Mouse (Mus musculus) midbrain, embryonic 12.5 days (tissue): ENCODE measurements around the gene Atg7. TPM values are rescaled to one million over a fixed set of nuclear protein-coding genes. Genes with fewer than 3 reads are reported as not detected.

Source experiments
- ATAC-seq: fragments of 200-750 bp; cut with Nextera tagmentation; 2 replicates; pipeline ENCODE4 v1.8.0; 2017; ENCODE audit warnings: low read depth, moderate TSS enrichment, moderate library complexity; ENCODE audit not compliant: low FRiP score
- H3K27ac ChIP-seq: fragments of 300-500 bp; sonication (generic); replicated peaks from 2 replicates; pipeline ENCODE4 v1.5.1; 2016; ENCODE audit warnings: mild to moderate bottlenecking
- H3K27me3 ChIP-seq: fragments of 300-500 bp; sonication (generic); 2 replicates; pipeline ENCODE4 v1.6.1; 2016; ENCODE audit warnings: mild to moderate bottlenecking
- H3K36me3 ChIP-seq: fragments of 300-500 bp; sonication (generic); 2 replicates; pipeline ENCODE4 v1.6.1; 2016
- H3K4me1 ChIP-seq: fragments of 300-500 bp; sonication (generic); 2 replicates; pipeline ENCODE4 v1.6.1; 2016
- H3K4me2 ChIP-seq: fragments of 300-500 bp; sonication (generic); replicated peaks from 2 replicates; pipeline ENCODE4 v1.6.1; 2016; ENCODE audit warnings: mild to moderate bottlenecking, moderate library complexity
- H3K4me3 ChIP-seq: fragments of 300-500 bp; sonication (generic); 2 replicates; pipeline ENCODE4 v1.5.1; 2016; ENCODE audit warnings: mild to moderate bottlenecking
- H3K9ac ChIP-seq: fragments of 300-500 bp; sonication (generic); replicated peaks from 2 replicates; pipeline ENCODE4 v1.6.1; 2016; ENCODE audit warnings: mild to moderate bottlenecking, moderate library complexity
- H3K9me3 ChIP-seq: fragments of 300-500 bp; sonication (generic); 2 replicates; pipeline ENCODE4 v1.6.1; 2016; ENCODE audit warnings: mild to moderate bottlenecking
- WGBS: fragments of 180-500 bp; shearing (Covaris S2); methylation state at CpG from one replicate; pipeline ENCODE4 v1.1.7; 2016; 5-methylcytosine and 5-hydroxymethylcytosine counted together
- polyA plus RNA-seq: library from polyadenylated mRNA; unstranded; fragments of >200 nt; fragmentation: Nextera tagmentation; extraction: Ambion mirVana; gene quantifications from 2 replicates; pipeline ENCODE4 v1.2.1, GENCODE M21; 2016

Gene Atg7
- polyA plus RNA-seq, 1 experiment from 2014 or later: 19.4 TPM

DNA sequence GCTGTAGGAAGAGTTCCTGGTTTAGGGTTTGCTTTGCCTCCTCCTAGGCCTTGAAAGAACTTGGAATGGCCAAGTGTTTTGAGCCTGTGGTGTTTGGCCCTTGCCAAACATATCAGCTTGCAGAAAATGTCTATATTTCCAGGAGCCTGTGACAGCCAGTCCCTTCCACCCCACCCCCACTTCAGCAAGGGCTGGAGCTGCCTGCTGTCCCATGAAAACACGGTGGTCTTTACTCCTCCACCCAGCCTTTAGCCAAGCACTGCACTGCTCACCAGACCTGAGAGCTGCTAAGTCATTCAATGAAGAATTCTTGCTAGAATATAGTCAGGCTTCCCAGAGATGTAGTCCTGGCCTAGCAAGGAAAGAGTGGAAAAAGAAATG is 166.5 kb downstream of the Atg7 start:
- no peaks in the 10 kb centered on the region for H3K27me3 ChIP-seq
- 50% methylated on average over 1 of the region's 1 CpGs for WGBS
- no peak overlapping the region for H3K9ac ChIP-seq
- H3K4me1 ChIP-seq: peaks cover 5% of the 10 kb centered on the region
- no peak overlapping the region for H3K4me2 ChIP-seq
- no peak for ATAC-seq
- no peaks in the 10 kb centered on the region for H3K9me3 ChIP-seq
- H3K36me3 ChIP-seq: no peaks in the 10 kb centered on the region
- no peak overlapping the region for H3K4me3 ChIP-seq
- no peak overlapping the region for H3K27ac ChIP-seq

DNA sequence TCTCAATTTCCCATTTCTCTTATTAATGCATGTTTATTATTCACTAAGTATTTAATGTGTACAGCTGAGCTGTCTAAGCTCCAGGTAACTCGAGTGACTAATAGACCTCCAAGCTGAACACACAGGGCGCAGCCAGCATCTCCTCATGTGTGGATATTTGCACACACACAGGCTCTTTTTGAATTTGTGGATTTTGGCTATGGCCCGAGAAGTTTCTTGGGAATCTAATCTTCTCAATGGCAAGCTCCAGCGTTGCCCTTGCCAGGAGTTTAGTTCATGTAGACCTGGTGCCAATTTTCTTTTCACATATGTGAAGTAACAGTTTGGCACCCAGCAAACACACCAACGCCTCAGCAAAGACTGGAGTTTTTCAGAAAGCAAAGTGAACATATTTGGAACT is 169.4 kb downstream of the Atg7 start:
- no peak overlapping the region for H3K4me3 ChIP-seq
- H3K36me3 ChIP-seq: no peaks in the 10 kb centered on the region
- H3K4me2 ChIP-seq: no peak overlapping the region
- ATAC-seq: no peak
- no peak overlapping the region for H3K9ac ChIP-seq
- no peaks in the 10 kb centered on the region for H3K27me3 ChIP-seq
- no peak overlapping the region for H3K27ac ChIP-seq
- 89% methylated on average over 5 of the region's 5 CpGs for WGBS
- no peaks in the 10 kb centered on the region for H3K9me3 ChIP-seq
- H3K4me1 ChIP-seq: peaks cover 4% of the 10 kb centered on the region; the same call in 1 of the 2 replicates

DNA sequence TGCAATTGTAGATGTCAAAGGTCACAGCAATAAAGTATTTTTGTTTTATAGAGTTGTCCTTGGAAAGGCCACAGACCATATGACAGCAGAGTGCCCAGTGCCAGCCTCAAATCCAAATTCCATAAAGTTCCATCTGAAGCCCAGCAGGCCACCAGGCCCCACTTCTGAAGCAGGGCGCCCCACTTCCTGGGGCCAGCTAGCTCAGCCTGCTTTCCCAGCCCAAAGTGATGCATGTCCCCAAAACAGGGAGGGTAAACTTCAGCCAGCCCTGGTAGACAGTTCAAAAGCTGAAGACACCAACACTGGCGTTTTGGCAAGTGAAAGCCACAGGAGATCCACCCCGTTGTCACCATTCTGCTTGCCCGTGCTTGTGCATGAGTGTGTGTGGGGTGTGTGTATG is 169.9 kb downstream of the Atg7 start:
- Histone ChIP-seq H3K27ac (no peak overlapping the region), H3K36me3 (no peaks in the 10 kb centered on the region), H3K4me1 (no peaks in the 10 kb centered on the region), H3K9me3 (no peaks in the 10 kb centered on the region), H3K27me3 (no peaks in the 10 kb centered on the region), H3K9ac (no peak overlapping the region), H3K4me2 (no peak overlapping the region), H3K4me3 (no peak overlapping the region)
- no peak for ATAC-seq
- WGBS: 86% methylated on average over 4 of the region's 4 CpGs

DNA sequence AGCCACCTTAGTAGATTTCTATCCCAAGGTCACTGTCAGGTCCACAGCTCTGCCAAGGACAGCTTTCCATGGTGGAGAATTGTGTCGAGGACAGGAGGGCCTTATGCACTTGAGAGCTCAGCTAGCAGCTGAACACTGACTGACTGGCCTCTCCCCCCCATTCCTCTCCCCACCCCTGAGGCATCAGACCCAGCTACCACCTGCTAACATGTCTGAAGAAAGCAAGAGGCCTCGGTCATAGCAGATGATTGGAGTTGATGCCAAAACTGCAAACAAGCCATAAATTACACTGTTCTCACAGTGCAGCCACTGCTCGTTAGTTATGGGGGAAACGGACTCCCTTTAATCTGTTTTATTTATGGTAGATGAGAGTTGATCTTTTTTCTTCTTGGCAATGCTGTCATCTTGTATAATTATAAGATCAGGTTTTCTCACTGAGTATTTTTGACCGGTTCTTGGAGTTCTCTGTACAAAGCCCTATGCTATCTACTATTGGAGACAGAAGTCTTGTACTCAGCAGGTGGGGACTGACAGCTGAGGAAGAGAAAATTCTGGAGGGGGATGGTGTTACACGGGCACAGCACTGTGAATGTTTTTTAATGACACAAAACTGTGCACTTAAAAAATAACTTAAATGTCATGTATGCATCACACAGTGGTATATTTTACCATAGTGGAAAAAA is 171.4 kb downstream of the Atg7 start:
- 87% methylated on average over 6 of the region's 6 CpGs for WGBS
- H3K27me3 ChIP-seq: no peaks in the 10 kb centered on the region
- no peak overlapping the region for H3K27ac ChIP-seq
- no peak overlapping the region for H3K4me3 ChIP-seq
- H3K36me3 ChIP-seq: no peaks in the 10 kb centered on the region
- no peaks in the 10 kb centered on the region for H3K9me3 ChIP-seq
- H3K9ac ChIP-seq: no peak overlapping the region
- H3K4me1 ChIP-seq: no peaks in the 10 kb centered on the region
- H3K4me2 ChIP-seq: no peak overlapping the region
- no peak for ATAC-seq

DNA sequence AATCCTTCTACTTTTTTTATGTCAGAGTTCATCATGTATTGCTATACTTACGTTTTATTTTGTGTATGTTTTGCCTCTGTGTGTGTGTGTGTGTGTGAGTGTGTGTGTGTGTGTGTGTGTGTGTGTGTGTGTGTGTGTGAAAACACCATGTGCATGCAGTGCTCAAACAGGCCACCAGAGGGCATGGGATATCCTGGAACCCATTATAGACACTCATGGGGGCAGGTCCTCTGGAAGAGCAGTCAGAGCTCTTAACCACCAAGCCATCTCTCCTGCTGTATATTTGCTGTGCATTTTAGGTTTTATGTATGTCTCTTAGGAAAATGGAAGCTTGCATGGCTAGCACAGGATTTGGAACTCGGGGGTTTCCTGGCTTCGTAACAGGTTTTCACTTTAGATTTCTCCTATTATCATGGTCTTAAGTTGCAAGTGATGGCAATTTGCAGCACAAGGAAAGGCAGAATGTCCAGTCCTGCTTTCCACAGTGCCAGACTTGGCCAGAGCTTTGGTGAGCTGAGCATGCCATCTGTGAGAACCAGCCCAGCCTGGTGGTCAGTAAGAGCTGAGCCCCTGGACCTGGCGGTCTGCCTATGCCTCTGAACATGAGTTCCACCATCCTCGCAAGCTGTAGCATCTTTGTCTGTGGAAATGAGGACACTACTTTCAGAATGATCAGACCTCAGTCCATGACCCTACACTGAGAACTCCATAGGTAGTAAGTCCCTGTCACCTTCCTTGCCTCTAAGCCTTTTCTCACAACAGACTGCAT is 172.2 kb downstream of the Atg7 start:
- Histone ChIP-seq H3K36me3 (no peaks in the 10 kb centered on the region), H3K27ac (no peak overlapping the region), H3K9ac (no peak overlapping the region), H3K9me3 (no peaks in the 10 kb centered on the region), H3K27me3 (no peaks in the 10 kb centered on the region), H3K4me2 (no peak overlapping the region), H3K4me1 (0 out of 2 replicates have a peak, but pooled peaks cover 5% of the 10 kb centered on the region), H3K4me3 (no peak overlapping the region)
- no peak for ATAC-seq
- WGBS: 96% methylated on average over 5 of the region's 5 CpGs

DNA sequence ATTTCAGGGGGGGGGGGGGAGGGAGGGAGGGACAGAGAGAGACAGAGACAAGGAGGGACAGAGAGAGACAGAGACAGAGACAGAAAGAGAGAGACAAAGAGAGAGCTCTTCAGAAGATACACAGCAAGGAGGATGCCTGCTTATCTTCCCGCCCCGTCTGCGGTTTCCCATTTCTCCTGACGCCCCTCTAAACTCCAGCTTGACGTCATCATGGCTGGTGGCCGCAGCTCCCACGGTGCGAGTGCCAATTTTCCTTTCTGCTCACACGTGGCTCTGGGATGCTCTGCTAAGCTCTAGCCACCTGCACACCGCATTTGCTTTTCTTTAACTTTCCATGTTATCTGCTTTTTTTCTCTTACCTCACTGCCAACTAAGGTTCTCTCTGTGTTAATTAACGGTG is 175.1 kb downstream of the Atg7 start:
- no peak overlapping the region for H3K4me2 ChIP-seq
- no peak overlapping the region for H3K27ac ChIP-seq
- WGBS: 62% methylated on average over 11 of the region's 11 CpGs
- H3K9ac ChIP-seq: no peak overlapping the region
- no peaks in the 10 kb centered on the region for H3K9me3 ChIP-seq
- H3K27me3 ChIP-seq: no peaks in the 10 kb centered on the region
- H3K36me3 ChIP-seq: no peaks in the 10 kb centered on the region
- no peak for ATAC-seq
- H3K4me3 ChIP-seq: no peak overlapping the region
- 0 out of 2 replicates have a peak, but pooled peaks cover 7% of the 10 kb centered on the region for H3K4me1 ChIP-seq

DNA sequence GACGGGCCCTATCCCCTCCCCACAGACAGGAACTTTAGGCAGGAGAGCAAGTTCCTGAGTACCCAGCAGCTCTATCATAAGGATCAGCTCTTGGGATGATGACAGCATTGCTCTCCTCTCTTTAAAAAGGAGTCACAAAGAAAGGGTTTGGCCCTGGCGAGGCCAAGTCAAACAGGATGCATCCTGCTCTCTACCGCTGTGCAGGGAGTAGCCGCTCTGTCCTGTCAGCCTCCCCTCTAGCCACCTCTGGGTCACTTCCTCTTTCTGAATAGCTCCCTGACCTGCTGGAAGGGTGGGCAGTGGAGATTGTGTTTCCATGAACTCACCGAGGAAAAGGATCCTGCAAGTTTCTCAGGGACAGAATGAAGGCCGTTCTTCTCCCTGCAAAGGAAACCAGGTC is 175.6 kb downstream of the Atg7 start:
- no peaks in the 10 kb centered on the region for H3K36me3 ChIP-seq
- no peak overlapping the region for H3K4me3 ChIP-seq
- H3K27me3 ChIP-seq: no peaks in the 10 kb centered on the region
- H3K9ac ChIP-seq: no peak overlapping the region
- WGBS: 65% methylated on average over 6 of the region's 6 CpGs
- ATAC-seq: no peak
- H3K4me1 ChIP-seq: 0 out of 2 replicates have a peak, but pooled peaks cover 7% of the 10 kb centered on the region
- no peak overlapping the region for H3K4me2 ChIP-seq
- H3K27ac ChIP-seq: no peak overlapping the region
- H3K9me3 ChIP-seq: no peaks in the 10 kb centered on the region

DNA sequence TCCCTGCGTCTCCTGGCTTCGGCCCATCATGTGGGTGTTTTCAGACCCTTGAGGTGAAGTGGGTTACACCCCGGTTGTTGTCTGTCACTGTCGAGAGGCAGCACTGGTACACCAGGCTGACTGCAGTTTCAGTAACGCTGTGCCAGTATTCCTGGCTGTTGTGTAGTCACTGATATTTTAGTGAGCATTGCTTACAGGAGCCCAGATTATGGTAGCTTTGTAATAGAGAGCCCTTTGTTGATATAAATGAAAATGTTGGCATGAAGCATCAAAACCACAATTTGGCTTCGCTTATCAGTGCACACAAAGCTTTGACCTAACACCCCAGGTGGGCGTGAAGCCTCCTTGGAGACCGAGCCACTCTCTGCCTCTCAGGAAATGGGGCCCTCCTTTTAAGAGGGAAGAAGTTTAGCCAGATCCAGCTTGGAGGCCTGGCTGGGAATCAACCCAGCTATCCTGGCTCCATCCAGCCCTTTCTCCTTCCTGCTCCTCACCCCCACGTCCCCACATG is 177.1 kb downstream of the Atg7 start:
- WGBS: 72% methylated on average over 9 of the region's 9 CpGs
- no peaks in the 10 kb centered on the region for H3K36me3 ChIP-seq
- no peak overlapping the region for H3K9ac ChIP-seq
- 0 out of 2 replicates have a peak, but pooled peaks cover 7% of the 10 kb centered on the region for H3K4me1 ChIP-seq
- no peak for ATAC-seq
- no peak overlapping the region for H3K4me3 ChIP-seq
- no peaks in the 10 kb centered on the region for H3K9me3 ChIP-seq
- H3K4me2 ChIP-seq: no peak overlapping the region
- H3K27me3 ChIP-seq: no peaks in the 10 kb centered on the region
- no peak overlapping the region for H3K27ac ChIP-seq

DNA sequence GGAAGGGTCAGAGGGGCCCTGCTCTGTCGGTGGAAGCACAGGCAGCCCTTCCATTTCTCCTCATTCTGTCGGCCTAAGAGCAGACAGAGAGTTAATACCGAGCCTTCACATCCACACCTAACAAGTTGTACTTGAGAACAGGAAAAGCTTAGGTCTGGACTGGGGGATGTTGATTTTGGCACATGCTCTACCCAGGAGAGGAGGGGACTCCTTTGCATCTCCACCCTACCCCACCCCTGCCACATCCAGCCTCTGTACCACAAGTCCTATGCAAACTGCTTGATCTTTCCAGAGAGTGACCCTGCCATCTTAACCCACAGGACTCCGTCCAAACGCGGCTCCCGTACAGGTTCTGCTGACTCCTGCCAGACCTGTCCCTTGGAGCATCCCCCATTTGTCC is 178.7 kb downstream of the Atg7 start:
- Histone ChIP-seq H3K27me3 (no peaks in the 10 kb centered on the region), H3K4me1 (0 out of 2 replicates have a peak, but pooled peaks cover 7% of the 10 kb centered on the region), H3K36me3 (no peaks in the 10 kb centered on the region), H3K9ac (no peak overlapping the region), H3K9me3 (no peaks in the 10 kb centered on the region), H3K4me3 (no peak overlapping the region), H3K27ac (no peak overlapping the region), H3K4me2 (no peak overlapping the region)
- 93% methylated on average over 7 of the region's 7 CpGs for WGBS
- no peak for ATAC-seq

DNA sequence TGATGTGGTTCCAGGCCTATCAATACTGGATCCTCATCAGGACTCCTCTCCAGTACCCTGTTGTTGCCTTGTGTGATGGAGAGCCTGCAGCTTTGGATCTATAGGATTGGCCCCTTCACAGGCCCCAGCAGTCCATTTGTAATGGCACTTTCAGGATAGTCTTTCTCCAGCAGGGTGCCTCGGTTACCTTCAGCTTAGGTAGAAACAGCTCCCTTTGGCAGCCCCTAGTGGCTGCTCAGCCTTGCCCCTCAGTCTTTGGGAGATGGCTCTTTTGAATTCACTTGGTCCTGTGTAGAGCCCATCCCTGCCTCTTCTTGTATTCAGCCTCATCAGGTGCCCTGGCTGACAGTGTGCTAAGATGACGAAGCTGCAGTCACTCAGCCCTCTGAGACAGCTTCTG is 184.0 kb downstream of the Atg7 start:
- no peaks in the 10 kb centered on the region for H3K36me3 ChIP-seq
- no peak overlapping the region for H3K4me3 ChIP-seq
- H3K9ac ChIP-seq: no peak overlapping the region
- no peak for ATAC-seq
- no peaks in the 10 kb centered on the region for H3K9me3 ChIP-seq
- H3K4me1 ChIP-seq: no peaks in the 10 kb centered on the region
- H3K27me3 ChIP-seq: no peaks in the 10 kb centered on the region
- no peak overlapping the region for H3K27ac ChIP-seq
- no peak overlapping the region for H3K4me2 ChIP-seq
- WGBS: 75% methylated on average over 2 of the region's 2 CpGs

DNA sequence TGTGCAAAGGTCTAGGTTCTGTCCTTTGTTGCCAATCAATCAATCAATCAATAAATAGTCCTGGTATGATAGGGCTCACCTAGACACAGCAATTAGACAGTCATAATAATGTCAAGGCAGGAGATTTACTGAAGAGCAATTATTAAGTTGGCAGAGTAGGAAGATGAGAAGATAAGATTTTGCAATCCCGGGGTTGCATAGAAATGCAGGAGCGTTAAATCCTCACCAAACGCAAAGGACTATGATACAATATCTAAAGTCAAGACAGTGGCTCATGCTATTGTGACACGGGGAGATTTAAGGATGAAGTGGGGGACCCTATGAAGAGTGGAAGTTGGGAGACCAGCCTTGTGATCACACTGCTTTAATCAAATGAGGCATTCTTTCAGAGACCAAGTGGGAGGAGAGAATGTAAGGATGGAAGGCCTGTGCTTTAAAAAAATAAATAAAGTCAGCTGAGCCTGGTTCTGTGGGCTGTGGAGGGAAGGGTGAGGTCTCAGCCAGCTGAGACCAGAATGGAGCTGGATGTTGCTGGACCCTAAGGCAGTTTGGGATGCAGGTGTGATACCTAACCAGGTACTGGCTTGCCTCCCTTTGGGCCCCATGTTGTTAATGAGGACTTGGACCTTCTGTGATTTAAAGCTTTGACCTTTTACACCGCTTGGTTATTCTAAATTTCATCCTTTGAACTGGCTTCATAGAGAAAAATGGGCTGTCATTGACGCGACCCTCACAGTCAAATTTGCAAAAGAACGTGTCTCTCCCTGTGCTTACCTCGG is 187.0 kb downstream of the Atg7 start:
- no peak overlapping the region for H3K27ac ChIP-seq
- H3K36me3 ChIP-seq: no peaks in the 10 kb centered on the region
- no peaks in the 10 kb centered on the region for H3K9me3 ChIP-seq
- no peak for ATAC-seq
- H3K4me2 ChIP-seq: no peak overlapping the region
- WGBS: 89% methylated on average over 9 of the region's 9 CpGs
- H3K27me3 ChIP-seq: no peaks in the 10 kb centered on the region
- no peak overlapping the region for H3K4me3 ChIP-seq
- H3K9ac ChIP-seq: no peak overlapping the region
- no peaks in the 10 kb centered on the region for H3K4me1 ChIP-seq

DNA sequence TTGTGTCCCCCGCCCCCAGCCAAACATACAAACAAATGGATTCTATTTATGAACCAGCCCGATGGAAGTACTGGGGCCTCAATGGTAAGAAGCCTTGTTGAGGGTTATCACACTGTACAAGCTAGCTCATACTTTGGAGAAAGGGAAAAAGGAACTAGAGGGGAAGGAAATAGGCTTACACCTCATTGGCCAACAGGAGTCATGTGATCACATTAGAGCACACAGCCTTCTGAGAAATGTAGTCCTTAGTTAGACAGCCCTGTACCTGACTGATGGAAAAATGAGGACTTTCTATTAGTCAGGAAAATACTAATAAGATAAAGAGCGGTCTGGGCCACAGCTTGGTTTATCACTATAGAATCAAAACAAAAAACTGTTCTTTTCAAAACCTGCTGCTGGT is 188.9 kb downstream of the Atg7 start:
- Histone ChIP-seq H3K4me3 (no peak overlapping the region), H3K4me1 (no peaks in the 10 kb centered on the region), H3K27me3 (no peaks in the 10 kb centered on the region), H3K27ac (no peak overlapping the region), H3K9ac (no peak overlapping the region), H3K9me3 (no peaks in the 10 kb centered on the region), H3K4me2 (no peak overlapping the region), H3K36me3 (no peaks in the 10 kb centered on the region)
- WGBS: 95% methylated on average over 3 of the region's 3 CpGs
- ATAC-seq: no peak
